Mouse (Mus musculus) left cerebral cortex, adult 18-20 months (tissue): ENCODE results near the gene St3gal3. TPM values are rescaled to one million over a fixed set of nuclear protein-coding genes. Genes with fewer than 3 reads are reported as not detected.

Source experiments
- DNase-seq, 2 experiments: peaks; one replicate each; pipeline ENCODE4 v3.0.0; 2021 to 2022; ENCODE audit warnings: low spot score in 2 of 2, mixed read lengths in 1 of 2
- total RNA-seq, 2 experiments: library from RNA; stranded (reverse); gene quantifications; 2 replicates each; pipeline ENCODE4 v1.2.3; 2021

The St3gal3 gene
- total RNA-seq, 2 experiments from 2014 or later, result 45.8 to 51.2 TPM

- DNase-seq, result peak; percentile 22 to 37
Observed at GRCm38 (mm10) chr4:118028994-118029393, 105.7 kb downstream of the St3gal3 start.

- DNase-seq, result peak; percentile 52 to 58
Observed at GRCm38 (mm10) chr4:118025931-118026330, 108.8 kb downstream of the St3gal3 start.

GRCm38 (mm10) chr4:118025381-118025780 lies 109.3 kb downstream of the St3gal3 start:
- no peak for DNase-seq

DNA sequence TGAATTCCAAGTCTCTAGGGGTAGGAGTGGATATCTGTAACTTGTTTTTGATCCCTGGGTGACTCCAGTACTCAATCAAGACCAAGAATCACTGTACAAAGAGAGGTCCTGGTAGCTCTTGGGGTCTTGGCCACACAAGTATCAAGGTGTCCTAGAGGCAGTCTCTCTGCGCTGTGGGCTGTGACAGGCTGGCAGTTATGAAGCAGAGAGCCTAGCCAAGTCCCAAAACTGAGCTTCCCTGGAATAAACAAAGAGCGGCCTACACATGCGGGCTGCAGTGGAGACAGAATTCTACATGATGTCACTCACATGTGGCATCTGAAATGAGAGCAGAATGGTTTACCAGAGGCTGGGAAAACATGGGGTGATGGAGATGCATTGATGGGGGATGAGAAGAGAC lies 111.9 kb downstream of the St3gal3 start:
- DNase-seq, result no peak

GRCm38 (mm10) chr4:118022406-118022805 lies 112.3 kb downstream of the St3gal3 start:
- DNase-seq, result no peak

DNA sequence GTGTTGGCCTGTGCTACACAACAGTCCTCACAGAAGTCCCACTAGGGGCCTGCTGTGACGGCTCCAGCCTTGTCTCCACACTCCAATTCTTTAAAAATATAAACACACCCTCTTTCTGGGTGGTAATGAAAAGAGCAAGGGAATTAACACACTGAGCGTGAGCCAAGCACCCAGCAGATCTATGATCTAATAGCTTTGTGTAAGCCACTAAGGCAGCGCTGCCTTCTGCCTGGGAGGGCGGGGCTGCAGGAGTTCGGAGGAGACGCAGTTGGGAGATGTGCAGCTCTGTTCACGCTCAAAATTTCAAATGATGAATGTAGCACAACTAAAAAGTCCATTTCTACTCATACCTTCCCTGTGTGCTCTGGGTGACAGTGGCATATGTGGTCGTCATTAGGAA lies 115.1 kb downstream of the St3gal3 start:
- DNase-seq, result no peak

GRCm38 (mm10) chr4:118019218-118019617 lies 115.5 kb downstream of the St3gal3 start:
- no peak for DNase-seq

GRCm38 (mm10) chr4:118017021-118017805 lies 117.5 kb downstream of the St3gal3 start:
- no peak for DNase-seq

DNA sequence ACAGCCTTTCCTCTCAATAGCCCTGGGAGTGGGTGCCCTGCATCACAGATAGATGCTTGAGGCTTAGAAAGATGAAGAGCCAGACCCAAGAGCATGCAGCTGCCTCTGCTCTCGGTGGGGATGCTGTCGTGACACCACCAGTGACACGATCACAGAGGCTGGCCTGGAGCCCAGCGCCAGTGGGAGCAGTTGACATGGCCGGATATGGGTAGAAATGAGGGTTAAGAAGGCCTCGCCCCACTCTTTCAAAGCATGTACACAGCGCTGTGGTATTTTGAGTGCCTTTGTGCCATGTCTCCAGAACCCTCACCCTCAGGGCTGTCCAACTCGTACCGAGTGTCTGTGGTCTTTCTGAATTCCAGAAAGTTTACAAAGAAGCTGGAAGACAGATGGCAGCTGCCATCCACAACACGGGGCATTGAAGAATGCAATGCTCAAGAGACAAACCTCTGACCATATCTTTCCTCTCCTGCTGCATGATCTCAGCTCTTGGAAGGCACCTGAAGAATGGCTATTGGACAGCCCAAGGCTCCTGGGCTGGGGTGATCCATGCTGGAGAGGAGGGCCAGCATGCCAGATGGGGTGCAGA lies 118.3 kb downstream of the St3gal3 start:
- DNase-seq, result no peak

DNA sequence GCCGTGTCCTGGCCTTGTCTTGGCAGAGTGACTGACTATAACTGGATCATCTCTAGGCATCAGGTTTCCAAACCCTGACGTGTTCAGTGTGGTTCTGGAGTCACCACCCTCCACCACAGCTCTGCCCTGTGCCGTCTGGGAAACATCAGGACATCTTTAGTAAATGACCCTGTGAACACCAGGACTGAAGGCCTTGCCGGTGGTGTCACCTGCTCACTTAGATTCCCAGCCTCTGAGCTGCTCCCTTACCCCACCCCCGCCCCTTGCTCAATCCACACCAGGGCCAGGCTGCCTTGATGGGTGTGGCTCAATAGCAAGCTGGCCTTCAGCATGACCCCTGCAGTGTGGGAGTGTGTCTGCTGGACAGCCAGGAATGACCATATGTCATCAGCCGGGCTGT lies 119.1 kb downstream of the St3gal3 start:
- DNase-seq, result no peak

DNA sequence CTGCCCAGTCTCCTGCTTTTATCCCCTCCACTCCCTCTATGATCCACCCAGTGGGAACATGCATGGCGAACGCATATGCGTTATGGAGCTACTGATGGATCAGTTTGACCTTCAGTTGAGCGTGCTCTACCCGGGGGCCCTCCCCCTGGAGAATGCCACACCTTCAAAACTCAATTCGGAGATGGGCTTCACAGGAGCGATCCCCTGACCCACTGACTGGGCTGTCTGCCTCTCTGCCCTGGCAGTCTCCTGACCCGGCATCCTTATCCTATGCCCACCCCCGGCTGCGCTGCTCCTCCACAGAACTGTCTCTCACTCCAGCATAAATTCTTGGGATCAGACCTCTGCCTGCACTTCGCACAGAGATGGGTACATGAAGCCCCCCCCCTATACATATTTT lies 119.6 kb downstream of the St3gal3 start:
- no peak for DNase-seq

DNA sequence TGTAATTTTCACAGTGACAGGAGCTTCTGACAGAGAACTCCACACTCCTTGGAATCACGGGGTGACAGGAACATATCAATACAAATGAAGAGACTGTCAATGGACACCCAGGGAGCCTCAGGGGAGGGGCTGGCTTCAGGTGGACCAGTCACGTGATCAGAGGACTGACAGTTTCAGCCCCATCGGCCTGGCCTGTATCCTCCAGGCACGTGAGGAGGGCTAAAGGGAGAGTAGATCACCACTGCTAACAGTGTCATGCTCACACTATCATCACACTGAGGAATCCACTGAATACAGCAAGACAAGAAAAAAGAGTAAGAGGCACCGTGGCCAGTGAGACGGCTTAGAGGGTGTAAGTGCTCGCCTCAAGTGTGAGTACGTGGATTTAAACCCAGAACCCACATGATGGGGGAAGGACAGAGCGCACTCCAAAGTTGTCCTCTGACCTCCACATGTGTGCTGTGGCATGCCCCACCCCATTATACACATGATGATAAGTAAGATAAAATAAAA lies 124.0 kb downstream of the St3gal3 start:
- no peak for DNase-seq

DNA sequence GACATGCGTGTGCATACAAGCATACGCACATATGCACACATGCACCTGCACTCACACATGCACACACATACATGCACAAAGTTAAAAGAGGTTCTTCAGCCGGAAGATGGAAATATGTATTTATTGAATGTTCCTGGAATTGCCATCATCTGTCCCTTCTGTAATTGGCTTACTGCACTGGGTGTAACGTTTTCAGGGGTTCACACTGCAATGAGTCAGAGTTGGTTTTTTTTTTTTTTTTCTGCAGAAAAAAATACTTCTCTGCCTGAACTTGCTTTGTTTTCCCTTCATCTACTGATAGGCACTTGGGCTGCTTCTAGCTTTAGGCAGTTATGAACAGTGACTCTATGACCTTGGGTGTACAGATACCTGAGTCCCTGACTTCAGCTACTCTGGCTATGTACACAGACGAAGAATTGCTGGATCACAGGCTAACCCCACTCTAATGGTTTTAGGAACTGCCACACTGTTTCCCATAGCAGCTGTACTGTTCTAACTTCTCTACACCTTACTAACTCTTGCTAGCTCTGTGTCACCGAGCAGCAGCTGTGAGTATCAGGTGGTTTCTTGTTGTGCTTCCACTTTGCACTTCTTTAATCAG lies 126.2 kb downstream of the St3gal3 start:
- no peak for DNase-seq

DNA sequence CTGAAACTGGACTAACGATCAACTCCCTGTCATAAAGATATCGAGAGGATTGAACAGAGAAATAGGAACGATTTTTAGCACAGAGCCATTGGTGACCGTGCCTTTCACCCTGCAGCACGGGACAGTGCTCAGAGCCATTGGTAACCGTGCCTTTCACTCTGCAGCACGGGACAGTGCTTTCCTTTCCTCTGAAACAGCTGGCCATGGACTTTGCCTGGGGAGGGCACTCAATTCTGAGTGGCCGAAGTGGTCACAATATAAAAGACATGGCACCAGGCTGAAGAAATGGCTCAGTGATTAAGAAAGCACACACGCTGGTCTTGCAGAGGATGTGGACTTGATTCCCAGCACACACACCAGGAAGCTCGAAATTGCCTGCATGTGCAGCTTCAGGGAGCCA lies 133.4 kb downstream of the St3gal3 start:
- DNase-seq, result no peak

DNA sequence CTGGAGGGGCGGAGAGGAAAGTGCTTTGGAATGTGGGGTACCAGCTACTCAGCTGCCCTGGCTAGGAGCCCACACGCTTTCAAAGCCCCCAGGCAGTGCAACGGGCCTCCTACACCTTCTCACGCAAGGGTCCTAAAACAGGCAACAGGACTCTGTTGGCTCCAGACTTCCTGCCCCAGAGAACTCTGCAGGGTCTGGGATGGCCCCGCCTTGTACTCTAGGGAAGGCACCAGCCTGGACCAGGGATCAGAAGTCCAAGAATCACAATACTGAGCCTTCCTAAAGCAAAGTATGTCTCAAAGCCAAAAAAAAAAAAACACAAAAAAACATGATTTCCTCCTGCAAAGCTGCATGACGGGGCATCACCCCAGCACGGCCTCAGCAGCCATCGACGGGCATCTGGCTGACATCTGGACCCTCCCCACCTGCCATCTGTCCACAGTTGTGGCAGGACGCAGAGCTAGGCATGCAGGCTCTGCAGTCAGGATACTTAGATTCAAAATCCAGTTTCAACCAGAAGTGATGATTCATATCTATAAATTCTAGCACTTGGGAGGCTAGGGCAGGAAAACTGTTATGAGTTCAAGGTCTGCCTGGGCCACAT lies 134.0 kb downstream of the St3gal3 start:
- no peak for DNase-seq

DNA sequence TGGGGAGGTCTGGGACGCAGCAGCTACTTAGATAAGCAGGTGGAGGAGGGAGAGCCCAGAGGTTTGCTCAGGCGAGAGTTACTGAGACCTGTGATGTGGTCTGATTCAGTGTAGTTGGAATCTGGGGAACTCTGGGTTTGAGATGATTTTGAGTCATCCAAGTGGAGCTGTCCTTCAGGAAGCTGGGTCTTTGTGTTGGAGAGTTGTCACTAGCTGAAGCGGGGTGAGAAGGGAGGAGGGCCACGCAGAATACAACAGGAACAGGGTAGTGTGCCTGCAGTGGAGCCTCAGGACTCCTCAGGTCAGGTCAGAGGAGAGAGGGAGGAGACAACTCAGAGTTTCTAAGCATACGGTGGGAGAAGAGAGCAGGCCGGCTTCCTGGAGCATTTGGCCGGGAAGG lies 134.8 kb downstream of the St3gal3 start:
- no peak for DNase-seq

DNA sequence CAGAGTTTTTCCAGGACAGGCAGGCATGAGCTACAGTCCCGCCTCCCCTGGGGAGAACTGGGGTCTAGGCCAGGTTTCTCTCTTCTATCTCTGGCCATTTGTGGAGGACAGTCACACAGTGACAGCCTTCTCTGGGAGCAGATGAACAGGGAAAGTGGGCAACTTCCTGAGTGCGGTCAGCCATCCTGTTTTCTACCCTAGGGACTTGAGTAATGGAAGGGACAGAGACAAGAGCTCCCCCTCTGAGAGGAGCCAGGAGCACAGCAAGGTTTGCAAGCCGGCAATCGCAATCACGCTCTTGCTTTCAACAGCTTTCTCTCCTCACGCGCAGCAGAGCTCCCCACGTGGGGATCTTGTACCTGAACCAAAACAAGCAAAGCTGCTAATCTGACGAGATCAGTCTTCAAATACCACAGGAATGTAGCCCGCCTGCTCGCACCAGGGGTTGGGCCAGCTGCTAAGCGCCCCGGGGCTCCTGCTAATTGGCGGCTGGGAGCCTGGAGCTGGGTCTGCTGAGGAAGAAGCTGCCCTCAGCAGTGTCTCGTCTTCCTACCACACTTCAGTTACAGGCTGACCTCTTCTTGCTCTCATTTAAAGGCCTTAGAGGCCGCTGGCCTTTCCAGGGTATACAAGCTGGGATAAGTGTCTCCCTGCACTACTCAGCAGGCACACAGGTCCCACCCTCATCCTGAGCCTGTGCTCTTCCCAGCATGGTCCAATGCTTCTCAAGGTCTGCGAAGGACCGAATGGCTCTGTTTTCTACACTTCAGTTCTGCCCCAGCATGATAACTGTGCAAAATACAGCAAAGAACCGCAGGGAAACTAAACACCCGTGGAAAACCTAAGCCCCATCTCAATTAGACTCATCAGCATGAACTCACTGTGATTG lies 137.1 kb downstream of the St3gal3 start:
- peak in 1 of 2 experiments; percentile 15 for DNase-seq

- no peak for DNase-seq
Observed at GRCm38 (mm10) chr4:117996701-117997100, 138.0 kb downstream of the St3gal3 start.

GRCm38 (mm10) chr4:117995461-117995860 lies 139.3 kb downstream of the St3gal3 start:
- DNase-seq, result no peak

- DNase-seq, result no peak
Observed at GRCm38 (mm10) chr4:117993421-117993820, 141.3 kb downstream of the St3gal3 start.

GRCm38 (mm10) chr4:117992872-117993271 lies 141.8 kb downstream of the St3gal3 start:
- no peak for DNase-seq
